Comparison of ENCODE assay signal across 19 mouse cellular contexts in the genomic region with DNA sequence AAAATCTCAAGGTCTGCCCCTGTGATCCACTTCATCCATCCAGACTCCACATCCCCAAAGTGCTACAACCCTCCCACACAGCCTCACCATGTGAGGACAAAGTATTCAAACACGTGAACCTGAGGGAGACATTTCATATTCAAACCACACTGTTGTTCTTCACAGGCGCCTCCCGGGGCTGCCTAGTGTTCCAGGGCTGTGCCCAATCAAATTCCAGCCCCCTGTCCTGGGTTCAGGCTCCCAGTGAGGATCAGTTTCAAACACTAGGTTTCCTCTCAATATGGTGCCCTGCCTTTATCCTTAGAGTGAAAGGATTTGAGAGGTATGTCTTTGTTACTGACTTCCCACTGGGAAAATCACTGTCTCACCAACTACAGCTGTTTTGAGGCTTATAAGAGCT.
"Had no signal": no experiment of that assay in that cellular context is flagged by ENCODE, and none has a peak within 500 bp of the region (broad histone marks: within the 10 kb centered on the region; RNA-seq: fewer than 3 reads in every experiment).

No protein-coding gene starts in this region.

- DNase-seq: kidney, postnatal 25 days; layer of hippocampus, adult 9-11 months; liver; lung, postnatal 10 days; right cerebral cortex, postnatal 25 days; thymus, adult 18-20 months; thymus, postnatal 36 days had no signal

- H3K36me3 ChIP-seq: limb, embryonic 10.5 days; limb, embryonic 13.5 days; liver, embryonic 12.5 days; liver, embryonic 15.5 days; lung, embryonic 15.5 days; midbrain, embryonic 10.5 days; midbrain, embryonic 13.5 days; neural tube, embryonic 12.5 days; neural tube, embryonic 15.5 days had no signal

- H3K27me3 ChIP-seq: limb, embryonic 13.5 days; liver, embryonic 12.5 days; liver, embryonic 15.5 days; lung, embryonic 15.5 days; megakaryocyte, embryonic 14.5 days; midbrain, embryonic 13.5 days; neural tube, embryonic 12.5 days; neural tube, embryonic 15.5 days had no signal

- H3K27ac ChIP-seq: kidney, postnatal 0 days; layer of hippocampus, adult 2 months; limb, embryonic 10.5 days; limb, embryonic 13.5 days; liver, embryonic 12.5 days; liver, embryonic 15.5 days; lung, embryonic 15.5 days; midbrain, embryonic 10.5 days; midbrain, embryonic 13.5 days; neural tube, embryonic 12.5 days; neural tube, embryonic 15.5 days had no signal

- H3K4me1 ChIP-seq: limb, embryonic 10.5 days; limb, embryonic 13.5 days; liver, embryonic 12.5 days; liver, embryonic 15.5 days; lung, embryonic 15.5 days; megakaryocyte, embryonic 14.5 days; midbrain, embryonic 13.5 days; neural tube, embryonic 12.5 days; neural tube, embryonic 15.5 days had no signal

- H3K4me2 ChIP-seq: limb, embryonic 13.5 days; liver, embryonic 12.5 days; liver, embryonic 15.5 days; lung, embryonic 15.5 days; midbrain, embryonic 13.5 days; neural tube, embryonic 12.5 days; neural tube, embryonic 15.5 days had no signal

- ATAC-seq: liver, embryonic 12.5 days; midbrain, embryonic 13.5 days had no signal

- H3K4me3 ChIP-seq: layer of hippocampus, adult 2 months; limb, embryonic 10.5 days; limb, embryonic 13.5 days; liver, embryonic 12.5 days; liver, embryonic 15.5 days; lung, embryonic 15.5 days; megakaryocyte, embryonic 14.5 days; midbrain, embryonic 10.5 days; midbrain, embryonic 13.5 days; neural tube, embryonic 12.5 days; neural tube, embryonic 15.5 days had no signal

- H3K9ac ChIP-seq: limb, embryonic 13.5 days; liver, embryonic 12.5 days; liver, embryonic 15.5 days; lung, embryonic 15.5 days; midbrain, embryonic 13.5 days; neural tube, embryonic 12.5 days; neural tube, embryonic 15.5 days had no signal

- H3K9me3 ChIP-seq: limb, embryonic 10.5 days; limb, embryonic 13.5 days; liver, embryonic 12.5 days; liver, embryonic 15.5 days; lung, embryonic 15.5 days; megakaryocyte, embryonic 14.5 days; midbrain, embryonic 10.5 days; midbrain, embryonic 13.5 days; neural tube, embryonic 12.5 days; neural tube, embryonic 15.5 days had no signal
